Mouse (Mus musculus): Measurements from ENCODE around the gene Ulk1. TPM values are rescaled to one million over a fixed set of nuclear protein-coding genes. Genes with fewer than 3 reads are reported as not detected.

Gene Ulk1
- total RNA-seq (2023): 93.9 TPM

GRCm38 (mm10) chr5:110809667-110810325, at the start of gene Ulk1:
Gene Ulk1 (minus strand): TSS chr5:110810097.

DNA sequence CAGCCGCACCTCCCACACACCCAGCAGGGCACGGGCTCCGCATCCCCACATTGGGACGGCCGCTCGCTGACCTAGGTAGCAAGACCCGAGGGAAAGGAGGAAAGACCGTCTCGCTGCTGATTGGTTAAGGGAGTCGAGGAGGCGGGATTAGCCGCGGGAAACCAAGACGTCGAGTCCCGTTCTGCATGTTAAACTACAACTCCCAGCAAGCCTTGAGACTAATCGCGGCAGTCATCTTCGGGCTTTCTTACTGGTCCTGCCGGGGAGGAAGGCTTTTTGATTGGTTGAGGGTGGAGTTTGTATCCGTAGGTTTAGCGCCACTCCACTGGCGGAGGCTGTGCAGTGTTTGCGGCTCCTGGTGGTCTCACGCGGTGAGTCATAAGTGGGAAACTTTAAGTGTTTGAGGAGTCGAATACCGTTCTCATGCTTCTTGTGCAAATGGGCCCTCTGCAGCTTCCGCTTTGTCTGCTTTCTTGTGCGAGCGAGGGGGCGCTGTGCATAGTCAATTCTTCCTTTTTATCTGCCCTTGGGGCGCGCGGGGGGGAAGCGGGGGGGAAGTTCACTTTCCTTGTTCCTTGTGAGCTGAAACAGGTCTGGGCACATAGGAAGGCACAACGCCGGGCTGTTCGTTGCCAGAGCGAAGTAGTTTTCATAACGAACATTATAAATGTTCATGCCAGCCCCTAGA, 29.9 kb upstream of the Ulk1 start, which contains the start of the genes Hscb and Chek2:
Gene Hscb (minus strand): TSS at position 100 of the 688 bp plus-strand sequence.
Gene Chek2 (plus strand): TSS at position 302 of the 688 bp plus-strand sequence.

GRCm38 (mm10) chr5:110779998-110780760, 29.7 kb downstream of the Ulk1 start, which contains the start of gene Pus1:
Gene Pus1 (minus strand): TSS chr5:110780659.

GRCm38 (mm10) chr5:110770448-110771158, 39.3 kb downstream of the Ulk1 start, which contains the start of gene Ep400:
Gene Ep400 (minus strand): TSS chr5:110770717.

Other genes starting within 250 kb of the Ulk1 start
- 59.9 TPM for gene Noc4l, start 156.7 kb downstream of the Ulk1 start, total RNA-seq (2023)
- 48.1 TPM for gene Ddx51, start 156.6 kb downstream of the Ulk1 start, total RNA-seq (2023)
- 247 TPM for gene Ep400, start 39.4 kb downstream of the Ulk1 start, total RNA-seq (2023)
- 33.7 TPM for gene Pus1, start 29.4 kb downstream of the Ulk1 start, total RNA-seq (2023)
- gene Hscb, start 29.7 kb upstream of the Ulk1 start, total RNA-seq (2023): 24.4 TPM
- gene Chek2, start 29.9 kb upstream of the Ulk1 start, total RNA-seq (2023): 3.9 TPM
- 27.2 TPM for gene Ttc28, start 69.7 kb upstream of the Ulk1 start, total RNA-seq (2023)